Mouse (Mus musculus) heart, embryonic 16.5 days (tissue): ENCODE measurements at regions not wholly inside any gene's neighbourhood (a gene's known extent, or its start where the extent isn't known, plus 50 kb on each side); places are given as distances from the start of the nearest gene placed in this dataset.

Experiments
- ATAC-seq: fragments of 200-750 bp; cut with Nextera tagmentation; replicated peaks from 2 replicates; pipeline ENCODE4 v1.8.0; 2017; ENCODE audit warnings: moderate number of reproducible peaks; ENCODE audit not compliant: insufficient read depth, low FRiP score; ENCODE audit errors: extremely low read depth
- H3K27ac ChIP-seq: fragments of 300-500 bp; sonication (generic); 2 replicates; pipeline ENCODE4 v1.5.1; 2014; ENCODE audit warnings: mild to moderate bottlenecking, low read length, control low read depth, moderate library complexity
- H3K27me3 ChIP-seq: fragments of 300-500 bp; sonication (generic); 2 replicates; pipeline ENCODE4 v1.6.1; 2014; ENCODE audit warnings: low read length, mixed read lengths; ENCODE audit not compliant: control insufficient read depth, insufficient read depth
- H3K36me3 ChIP-seq: fragments of 300-500 bp; sonication (generic); 2 replicates; pipeline ENCODE4 v1.6.1; 2014; ENCODE audit not compliant: control insufficient read depth, insufficient read depth
- H3K4me1 ChIP-seq: fragments of 300-500 bp; sonication (generic); 2 replicates; pipeline ENCODE4 v1.6.1; 2014; ENCODE audit warnings: low read length, mixed read lengths; ENCODE audit not compliant: control insufficient read depth, insufficient read depth
- H3K4me2 ChIP-seq: fragments of 300-500 bp; sonication (generic); 2 replicates; pipeline ENCODE4 v1.6.1; 2014; ENCODE audit warnings: low read depth, mild to moderate bottlenecking, control low read depth, low read length
- H3K4me3 ChIP-seq: fragments of 300-500 bp; sonication (generic); 2 replicates; pipeline ENCODE4 v1.5.1; 2014; ENCODE audit warnings: mild to moderate bottlenecking, control low read depth, low read length
- H3K9ac ChIP-seq: fragments of 300-500 bp; sonication (generic); 2 replicates; pipeline ENCODE4 v1.6.1; 2014; ENCODE audit warnings: low read length, control low read depth
- H3K9me3 ChIP-seq: fragments of 300-500 bp; sonication (generic); replicated peaks from 2 replicates; pipeline ENCODE4 v1.6.1; 2016; ENCODE audit warnings: low read length; ENCODE audit not compliant: control insufficient read depth
- WGBS: fragments of 180-500 bp; shearing (Covaris S2); extraction: QIAGEN DNeasy Blood & Tissue Kit; methylation state at CpG from one replicate; pipeline ENCODE4 v1.1.7; 2014; 5-methylcytosine and 5-hydroxymethylcytosine counted together

DNA sequence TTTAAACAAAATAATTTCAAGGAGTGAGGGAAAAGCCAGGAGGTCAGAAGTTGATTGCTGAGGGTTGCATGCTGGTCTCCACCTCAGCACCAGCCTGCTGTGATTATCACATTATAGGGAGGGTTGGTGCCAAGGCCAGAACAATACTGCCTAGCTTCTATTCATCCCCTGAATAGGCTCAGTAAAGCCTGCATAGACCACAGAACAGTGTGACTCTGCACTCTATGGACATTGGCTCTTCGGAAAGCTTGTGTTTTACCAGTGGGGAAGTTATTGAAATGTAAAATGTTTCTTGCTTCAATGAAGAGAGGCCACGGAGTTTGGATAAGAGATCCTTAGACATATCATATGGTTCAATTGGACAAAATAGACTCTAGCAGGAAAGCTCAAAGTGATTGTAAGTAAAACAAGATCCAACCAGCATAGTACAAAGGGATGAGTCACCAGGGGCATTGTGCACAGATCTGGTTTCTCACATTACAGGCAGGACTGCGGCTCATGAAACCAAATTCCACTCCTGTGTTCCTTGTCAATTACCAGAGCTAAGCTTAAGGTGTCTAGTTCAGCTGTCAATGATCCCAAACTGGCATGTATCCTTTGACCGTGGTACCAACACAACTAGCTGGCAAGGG is 320.8 kb upstream of the Cd180 start:
- no peak for ATAC-seq
- no peak overlapping the region for H3K4me2 ChIP-seq
- H3K9me3 ChIP-seq, result no peaks in the 10 kb centered on the region
- H3K4me3 ChIP-seq, result no peak overlapping the region
- H3K27ac ChIP-seq, result no peak overlapping the region
- H3K36me3 ChIP-seq, result no peaks in the 10 kb centered on the region
- 72% methylated on average over 4 of the region's 4 CpGs for WGBS
- no peaks in the 10 kb centered on the region for H3K27me3 ChIP-seq
- no peaks in the 10 kb centered on the region for H3K4me1 ChIP-seq
- H3K9ac ChIP-seq, result no peak overlapping the region

DNA sequence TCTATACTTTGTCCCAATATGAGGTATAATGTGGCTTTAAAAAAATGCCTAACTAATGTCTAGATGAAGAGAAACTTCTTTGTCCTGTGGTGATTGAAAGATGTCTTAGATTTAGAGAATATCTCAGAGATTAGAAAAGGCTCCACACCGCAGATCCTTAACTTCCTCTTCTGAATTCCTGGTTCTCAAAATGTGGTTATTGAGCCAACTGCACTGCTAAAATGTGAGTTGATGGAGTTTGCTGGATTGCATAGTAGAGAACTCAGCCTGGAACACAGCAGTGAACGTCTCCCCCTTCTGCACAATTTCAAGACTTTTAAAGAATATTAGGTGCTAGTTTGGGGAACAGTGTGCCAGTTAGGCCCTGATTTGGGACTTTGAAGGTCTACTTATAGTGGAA is 312.7 kb upstream of the Cd180 start:
- no peak overlapping the region for H3K4me2 ChIP-seq
- peaks cover 2% of the 10 kb centered on the region; the same call in 1 of the 2 replicates for H3K4me1 ChIP-seq
- no peak overlapping the region for H3K9ac ChIP-seq
- H3K27ac ChIP-seq, result no peak overlapping the region
- WGBS, result 72% methylated on average over 2 of the region's 2 CpGs
- no peak for ATAC-seq
- no peaks in the 10 kb centered on the region for H3K9me3 ChIP-seq
- H3K4me3 ChIP-seq, result no peak overlapping the region
- no peaks in the 10 kb centered on the region for H3K27me3 ChIP-seq
- no peaks in the 10 kb centered on the region for H3K36me3 ChIP-seq

DNA sequence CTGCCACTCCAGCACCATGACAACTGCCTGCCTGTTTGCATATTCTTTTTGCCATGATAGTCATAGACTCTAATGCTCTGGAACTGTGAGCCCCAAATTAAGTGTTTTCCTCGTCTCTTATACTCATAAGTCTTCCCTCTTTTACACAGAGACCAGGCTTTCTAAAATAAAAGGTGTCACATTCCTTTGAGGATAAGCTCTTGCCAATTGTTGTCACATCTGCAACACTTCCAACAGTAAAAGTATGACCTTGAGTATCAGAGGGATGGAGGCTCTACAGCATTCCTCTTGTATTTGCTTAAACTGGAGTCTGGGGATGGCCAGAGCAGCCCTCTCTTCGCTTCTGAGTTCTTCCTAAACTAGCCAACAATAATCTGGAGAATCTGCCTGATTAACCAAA is 301.4 kb upstream of the Cd180 start:
- no peak overlapping the region for H3K9ac ChIP-seq
- 45% methylated on average over 2 of the region's 2 CpGs for WGBS
- H3K9me3 ChIP-seq, result no peaks in the 10 kb centered on the region; the same call in 1 of the 2 replicates
- H3K36me3 ChIP-seq, result no peaks in the 10 kb centered on the region
- no peak overlapping the region for H3K4me2 ChIP-seq
- H3K4me1 ChIP-seq, result peaks cover 9% of the 10 kb centered on the region; the same call in 1 of the 2 replicates
- H3K27ac ChIP-seq, result peak overlapping the region; percentile 74
- peak; percentile 72 for ATAC-seq
- no peak overlapping the region for H3K4me3 ChIP-seq
- no peaks in the 10 kb centered on the region for H3K27me3 ChIP-seq

DNA sequence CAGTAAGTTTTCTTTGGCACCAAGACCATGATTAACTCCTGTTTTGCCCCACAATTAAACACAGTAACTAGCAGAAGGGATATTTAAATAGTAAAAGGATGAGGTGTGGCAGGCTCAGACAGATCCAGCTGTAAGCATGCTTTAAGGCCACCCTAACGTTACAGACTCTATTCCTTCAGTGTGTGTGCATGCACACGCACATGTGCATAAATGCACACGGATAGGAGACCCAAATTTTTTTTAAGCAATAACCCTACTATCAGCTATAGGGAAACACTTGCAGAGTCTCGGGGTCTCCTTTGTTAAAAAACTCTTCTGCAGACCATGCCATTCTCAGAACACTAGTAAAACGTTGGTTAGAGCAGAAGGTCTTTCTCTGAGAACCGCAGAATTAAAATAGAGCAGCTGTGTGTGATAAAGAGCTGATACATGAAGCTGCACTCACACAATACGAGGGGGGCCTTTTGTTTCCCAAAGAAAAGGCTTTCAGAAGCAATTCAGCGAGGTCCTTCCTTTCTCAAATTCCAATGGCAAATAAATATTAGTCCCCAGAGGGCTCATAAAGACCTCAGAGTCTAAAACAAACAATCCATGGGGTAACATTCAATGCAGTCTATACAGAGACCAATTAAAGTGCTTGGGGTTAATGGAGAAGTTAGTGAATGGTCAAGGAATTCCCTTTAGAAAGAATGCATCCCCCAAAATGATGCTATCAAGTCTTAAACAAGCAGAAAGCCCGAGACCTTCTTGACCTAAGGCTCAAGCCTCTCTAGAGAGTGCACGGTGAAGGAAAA is 300.3 kb upstream of the Cd180 start:
- no peaks in the 10 kb centered on the region; the same call in 1 of the 2 replicates for H3K9me3 ChIP-seq
- 51% methylated on average over 10 of the region's 10 CpGs for WGBS
- H3K27ac ChIP-seq, result peak overlapping the region; percentile 74; the same call in 1 of the 2 replicates
- no peak overlapping the region for H3K4me2 ChIP-seq
- peaks cover 9% of the 10 kb centered on the region; the same call in 1 of the 2 replicates for H3K4me1 ChIP-seq
- no peak overlapping the region for H3K9ac ChIP-seq
- no peak for ATAC-seq
- H3K4me3 ChIP-seq, result no peak overlapping the region
- no peaks in the 10 kb centered on the region for H3K27me3 ChIP-seq
- no peaks in the 10 kb centered on the region for H3K36me3 ChIP-seq

DNA sequence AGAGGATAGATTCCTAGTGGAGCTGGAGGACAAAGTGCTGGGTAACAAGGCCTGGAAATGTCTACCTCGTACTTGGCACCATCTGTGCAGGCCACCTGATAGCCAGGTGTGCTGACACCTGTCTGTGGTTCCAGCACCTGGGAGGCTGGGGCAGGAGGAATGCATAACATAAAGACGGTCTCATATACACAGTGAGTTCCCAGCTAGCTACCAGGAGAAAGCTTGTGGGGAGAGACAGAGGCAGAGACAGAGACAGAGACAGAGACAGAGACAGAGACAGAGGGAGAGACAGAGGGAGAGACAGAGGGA is 299.7 kb upstream of the Cd180 start:
- 70% methylated on average over 2 of the region's 2 CpGs for WGBS
- H3K9me3 ChIP-seq, result no peaks in the 10 kb centered on the region; the same call in 1 of the 2 replicates
- H3K4me1 ChIP-seq, result peaks cover 9% of the 10 kb centered on the region; the same call in 1 of the 2 replicates
- no peak for ATAC-seq
- H3K4me2 ChIP-seq, result no peak overlapping the region
- H3K4me3 ChIP-seq, result no peak overlapping the region
- no peaks in the 10 kb centered on the region for H3K36me3 ChIP-seq
- no peaks in the 10 kb centered on the region for H3K27me3 ChIP-seq
- H3K27ac ChIP-seq, result no peak overlapping the region
- H3K9ac ChIP-seq, result no peak overlapping the region

DNA sequence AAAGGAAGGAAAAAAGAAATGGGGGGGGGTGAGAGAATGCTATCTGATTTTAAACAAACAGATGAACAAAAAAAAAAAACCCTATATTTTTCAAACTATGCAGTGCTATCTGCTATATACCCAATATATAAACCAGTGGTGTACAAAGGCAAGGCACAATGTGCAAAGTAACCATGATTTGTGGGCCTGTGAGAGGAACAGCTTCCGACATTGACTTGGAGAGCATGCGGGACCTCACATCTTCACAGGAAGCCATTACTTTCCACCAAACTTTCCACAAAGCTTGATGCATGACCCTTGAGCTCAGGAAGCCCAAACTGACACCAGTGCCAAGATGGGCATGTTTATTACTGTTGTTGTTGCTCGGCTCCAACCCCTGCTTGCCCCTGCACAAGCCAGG is 299.3 kb upstream of the Cd180 start:
- Histone ChIP-seq H3K27me3 (no peaks in the 10 kb centered on the region), H3K4me1 (peaks cover 9% of the 10 kb centered on the region; the same call in 1 of the 2 replicates), H3K9me3 (no peaks in the 10 kb centered on the region; the same call in 1 of the 2 replicates), H3K4me3 (no peak overlapping the region), H3K27ac (no peak overlapping the region), H3K9ac (no peak overlapping the region), H3K36me3 (no peaks in the 10 kb centered on the region), H3K4me2 (no peak overlapping the region)
- 83% methylated on average over 3 of the region's 3 CpGs for WGBS
- no peak for ATAC-seq

DNA sequence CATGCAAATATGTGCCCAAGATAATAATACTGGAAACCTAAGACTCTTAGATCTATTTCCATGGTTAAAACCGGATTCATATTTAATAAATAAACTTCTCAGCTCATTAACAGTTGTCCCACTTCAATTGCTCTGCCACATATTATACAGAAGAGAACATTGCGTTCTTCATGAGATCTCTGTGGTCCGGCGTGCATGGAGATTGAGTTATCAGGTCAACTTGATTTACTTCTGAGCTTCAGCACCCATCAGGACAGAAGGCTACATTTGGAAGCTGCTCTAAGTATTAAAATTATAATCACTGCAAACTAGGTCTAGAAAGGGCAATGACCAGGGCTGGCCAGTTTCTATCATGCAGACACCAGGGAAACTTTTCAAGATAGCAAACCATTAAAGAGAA is 295.9 kb upstream of the Cd180 start:
- H3K9ac ChIP-seq, result no peak overlapping the region
- H3K4me1 ChIP-seq, result peaks cover 7% of the 10 kb centered on the region; the same call in 1 of the 2 replicates
- H3K4me3 ChIP-seq, result no peak overlapping the region
- H3K27ac ChIP-seq, result no peak overlapping the region
- no peak overlapping the region for H3K4me2 ChIP-seq
- no peaks in the 10 kb centered on the region for H3K9me3 ChIP-seq
- no peaks in the 10 kb centered on the region for H3K36me3 ChIP-seq
- ATAC-seq, result no peak
- no peaks in the 10 kb centered on the region for H3K27me3 ChIP-seq
- WGBS, result 86% methylated on average over 4 of the region's 4 CpGs

DNA sequence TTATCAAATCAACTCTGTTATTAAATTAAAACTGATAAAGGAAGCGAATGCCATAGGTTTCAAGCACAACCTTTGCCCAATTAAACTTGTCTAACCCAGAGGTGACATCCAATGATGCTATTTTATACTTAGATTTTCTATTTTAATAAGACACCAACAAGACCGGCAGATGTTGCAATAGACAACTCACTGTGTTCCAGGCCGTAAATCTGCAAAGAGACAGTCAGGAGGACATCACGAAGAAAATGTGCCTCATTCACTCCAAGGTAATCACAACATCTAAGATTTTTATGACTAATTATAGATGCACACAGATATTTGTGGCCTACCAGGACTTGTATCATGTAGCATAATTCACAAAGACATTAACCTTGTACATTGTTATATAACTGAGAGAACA is 281.5 kb upstream of the Cd180 start:
- Histone ChIP-seq H3K4me2 (no peak overlapping the region), H3K4me3 (no peak overlapping the region), H3K9ac (no peak overlapping the region), H3K9me3 (no peaks in the 10 kb centered on the region), H3K27ac (no peak overlapping the region), H3K4me1 (no peaks in the 10 kb centered on the region), H3K36me3 (no peaks in the 10 kb centered on the region), H3K27me3 (no peaks in the 10 kb centered on the region)
- no peak for ATAC-seq
- 90% methylated on average over 4 of the region's 4 CpGs for WGBS

DNA sequence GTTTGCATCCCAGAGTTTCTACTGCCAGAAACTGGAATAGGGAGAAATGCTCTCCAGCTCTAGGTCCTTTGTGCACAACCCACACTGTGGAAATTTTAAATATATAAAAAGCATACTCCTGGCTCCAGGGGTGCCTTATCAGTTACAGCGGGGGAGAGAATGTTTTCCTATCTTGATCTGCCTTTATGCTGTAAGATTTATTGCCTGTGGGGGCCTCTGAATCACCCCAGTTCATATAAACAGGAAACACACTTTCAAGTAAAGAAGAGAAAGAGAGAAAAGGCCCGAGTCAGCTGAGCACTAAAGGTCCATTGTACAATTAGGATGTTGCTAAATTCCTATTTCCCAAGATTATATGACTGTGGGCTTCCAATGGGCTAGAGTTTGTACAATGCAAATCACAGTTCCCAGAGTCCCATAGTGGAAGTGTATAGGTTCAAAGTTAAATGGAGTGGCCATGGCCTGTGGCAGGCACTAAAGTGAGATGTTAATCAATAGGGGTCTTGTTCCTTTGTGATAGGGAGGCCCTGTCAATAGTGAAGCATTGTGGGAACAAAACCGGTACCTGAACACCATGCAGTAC is 258.9 kb upstream of the Cd180 start:
- Histone ChIP-seq H3K36me3 (no peaks in the 10 kb centered on the region), H3K4me3 (no peak overlapping the region), H3K27me3 (no peaks in the 10 kb centered on the region), H3K9ac (no peak overlapping the region), H3K9me3 (no peaks in the 10 kb centered on the region), H3K27ac (no peak overlapping the region), H3K4me2 (no peak overlapping the region), H3K4me1 (no peaks in the 10 kb centered on the region)
- WGBS, result 51% methylated on average over 3 of the region's 3 CpGs
- no peak for ATAC-seq
